Mouse (Mus musculus) spleen, adult 2 months (tissue): Measurements from ENCODE around the gene Tmem245.

Source experiments
- CTCF ChIP-seq: fragments of 200-500 bp; IDR thresholded peaks from 2 replicates; pipeline ENCODE4 v1.5.1; 2011; ENCODE audit warnings: mild to moderate bottlenecking, inconsistent platforms; ENCODE audit not compliant: insufficient read depth, insufficient read length, insufficient replicate concordance; ENCODE audit errors: extremely low read depth
- POLR2A ChIP-seq: fragments of 200-500 bp; IDR thresholded peaks from 2 replicates; pipeline ENCODE4 v1.6.1; 2011; ENCODE audit warnings: low read depth, low read length, inconsistent platforms

- TF ChIP-seq POLR2A (no peak), CTCF (no peak)
Observed at GRCm38 (mm10) chr4:56937136-56937535, 10.1 kb downstream of the Tmem245 start.
